Mouse (Mus musculus) liver, postnatal 0 days (tissue): ENCODE data around the gene Akap2. TPM values are rescaled to one million over a fixed set of nuclear protein-coding genes. Genes with fewer than 3 reads are reported as not detected.
A peak's percentile ranks its signal among the peaks of the same experiment; 100 is the strongest.

Experiments used
- ATAC-seq: fragments of 200-750 bp; cut with Nextera tagmentation; 2 replicates; pipeline ENCODE4 v1.8.0; 2017; ENCODE audit warnings: mild to moderate bottlenecking, moderate library complexity
- DNase-seq: peaks from one replicate; pipeline ENCODE4 v3.0.0-alpha.2; 2016
- H3K27ac ChIP-seq: fragments of 300-500 bp; sonication (generic); 2 replicates; pipeline ENCODE4 v1.5.1; 2014; ENCODE audit warnings: antibody characterized with exemption, moderate library complexity, mild to moderate bottlenecking, low read depth
- H3K27me3 ChIP-seq: fragments of 300-500 bp; sonication (generic); 2 replicates; pipeline ENCODE4 v1.6.1; 2014; ENCODE audit warnings: low read length, control low read depth, mixed read lengths; ENCODE audit not compliant: insufficient read depth
- H3K36me3 ChIP-seq: fragments of 300-500 bp; sonication (generic); replicated peaks from 2 replicates; pipeline ENCODE4 v1.6.1; 2014; ENCODE audit warnings: mild to moderate bottlenecking, control low read depth, low read length, moderate library complexity, mixed read lengths; ENCODE audit not compliant: insufficient read depth
- H3K4me1 ChIP-seq: fragments of 300-500 bp; sonication (generic); 2 replicates; pipeline ENCODE4 v1.6.1; 2014; ENCODE audit warnings: antibody characterized with exemption, mild to moderate bottlenecking, control low read depth; ENCODE audit not compliant: insufficient read depth
- H3K4me2 ChIP-seq: fragments of 300-500 bp; sonication (generic); 2 replicates; pipeline ENCODE4 v1.6.1; 2014; ENCODE audit warnings: low read depth, mild to moderate bottlenecking, low read length, moderate library complexity, mixed read lengths
- H3K4me3 ChIP-seq: fragments of 300-500 bp; sonication (generic); 2 replicates; pipeline ENCODE4 v1.5.1; 2014; ENCODE audit warnings: low read depth, low read length
- H3K9ac ChIP-seq: fragments of 300-500 bp; sonication (generic); replicated peaks from 2 replicates; pipeline ENCODE4 v1.6.1; 2014; ENCODE audit warnings: mild to moderate bottlenecking, moderate library complexity
- H3K9me3 ChIP-seq: fragments of 300-500 bp; sonication (generic); 2 replicates; pipeline ENCODE4 v1.6.1; 2016; ENCODE audit warnings: mild to moderate bottlenecking, control low read depth, low read length, mixed read lengths
- CTCF ChIP-seq: sonication (generic); IDR thresholded peaks from 2 replicates; pipeline ENCODE4 v1.5.1; 2016; ENCODE audit warnings: antibody characterized with exemption, low read depth
- EP300 ChIP-seq: IDR thresholded peaks from 2 replicates; pipeline ENCODE4 v1.6.1; 2016; ENCODE audit warnings: antibody characterized with exemption, low read depth, mild to moderate bottlenecking
- WGBS: fragments of 180-500 bp; shearing (Covaris S2); extraction: QIAGEN DNeasy Blood & Tissue Kit; methylation state at CpG from one replicate; pipeline ENCODE4 v1.1.7; 2014; ENCODE audit not compliant: insufficient replicate concordance; 5-methylcytosine and 5-hydroxymethylcytosine counted together
- polyA plus RNA-seq: library from polyadenylated mRNA; unstranded; fragments of >200 nt; fragmentation: Nextera tagmentation; extraction: Ambion mirVana; gene quantifications from 2 replicates; pipeline ENCODE4 v1.2.1, GENCODE M21; 2015

Gene Akap2
- polyA plus RNA-seq, 1 experiment from 2014 or later: 1.9 TPM

- no peak overlapping the region for H3K4me3 ChIP-seq
- H3K36me3 ChIP-seq: no peaks in the 10 kb centered on the region
- ATAC-seq (no peak), DNase-seq (no peak)
- WGBS: 86% methylated on average over 5 of the region's 5 CpGs
- no peaks in the 10 kb centered on the region for H3K9me3 ChIP-seq
- H3K4me1 ChIP-seq: peaks cover 14% of the 10 kb centered on the region
- H3K27me3 ChIP-seq: no peaks in the 10 kb centered on the region
- TF ChIP-seq EP300 (no peak), CTCF (no peak)
- no peak overlapping the region for H3K27ac ChIP-seq
- no peak overlapping the region for H3K9ac ChIP-seq
- H3K4me2 ChIP-seq: no peak overlapping the region
Measured at GRCm38 (mm10) chr4:57801986-57802385, 84.5 kb downstream of the Akap2 start.

DNA sequence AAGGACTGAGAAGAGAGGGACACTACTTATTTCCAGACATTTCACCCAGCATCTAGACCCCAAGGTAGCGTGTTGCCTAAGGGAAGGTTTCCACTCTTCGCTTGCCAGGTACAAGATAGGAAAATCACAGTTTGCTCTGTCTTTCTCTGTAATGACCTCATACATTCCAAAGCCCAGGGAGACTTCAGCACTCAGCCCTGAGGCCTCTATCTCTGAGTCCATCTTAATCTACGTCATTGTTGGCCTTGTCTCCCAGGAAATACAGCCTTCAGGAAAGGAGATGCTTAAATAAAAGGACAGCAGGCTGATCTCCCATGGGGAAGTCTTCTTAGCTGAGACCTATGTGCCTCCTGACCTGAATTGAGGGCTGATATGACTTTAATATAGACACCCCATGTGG lies 85.0 kb downstream of the Akap2 start:
- H3K9ac ChIP-seq: no peak overlapping the region
- no peak for ATAC-seq
- H3K36me3 ChIP-seq: no peaks in the 10 kb centered on the region
- no peak overlapping the region for H3K4me3 ChIP-seq
- H3K9me3 ChIP-seq: no peaks in the 10 kb centered on the region
- peaks cover 9% of the 10 kb centered on the region for H3K4me1 ChIP-seq
- H3K27me3 ChIP-seq: no peaks in the 10 kb centered on the region
- TF ChIP-seq EP300 (no peak), CTCF (no peak)
- 78% methylated on average over 3 of the region's 3 CpGs for WGBS
- H3K4me2 ChIP-seq: no peak overlapping the region
- no peak for DNase-seq
- H3K27ac ChIP-seq: no peak overlapping the region

- no peaks in the 10 kb centered on the region for H3K36me3 ChIP-seq
- no peaks in the 10 kb centered on the region for H3K9me3 ChIP-seq
- no peaks in the 10 kb centered on the region for H3K27me3 ChIP-seq
- H3K27ac ChIP-seq: no peak overlapping the region
- DNase-seq (no peak), ATAC-seq (no peak)
- no peak overlapping the region for H3K4me3 ChIP-seq
- no peaks in the 10 kb centered on the region; the same call in 1 of the 2 replicates for H3K4me1 ChIP-seq
- H3K9ac ChIP-seq: no peak overlapping the region
- H3K4me2 ChIP-seq: no peak overlapping the region
- WGBS: 74% methylated on average over 6 of the region's 6 CpGs
- no peak for TF ChIP-seq CTCF
Measured at GRCm38 (mm10) chr4:57804902-57805301, 87.4 kb downstream of the Akap2 start.

GRCm38 (mm10) chr4:57809449-57809848 lies 92.0 kb downstream of the Akap2 start:
- TF ChIP-seq CTCF: no peak
- no peak for TF ChIP-seq EP300
- H3K27me3 ChIP-seq: no peaks in the 10 kb centered on the region
- peak overlapping the region; percentile 48; the same call in 1 of the 2 replicates for H3K27ac ChIP-seq
- H3K4me3 ChIP-seq: no peak overlapping the region
- peaks cover 5% of the 10 kb centered on the region for H3K4me1 ChIP-seq
- no peak overlapping the region for H3K9ac ChIP-seq
- H3K4me2 ChIP-seq: no peak overlapping the region
- no peaks in the 10 kb centered on the region for H3K36me3 ChIP-seq
- H3K9me3 ChIP-seq: no peaks in the 10 kb centered on the region
- ATAC-seq (peak; percentile 94), DNase-seq (no peak)
- WGBS: 68% methylated on average over 4 of the region's 4 CpGs

DNA sequence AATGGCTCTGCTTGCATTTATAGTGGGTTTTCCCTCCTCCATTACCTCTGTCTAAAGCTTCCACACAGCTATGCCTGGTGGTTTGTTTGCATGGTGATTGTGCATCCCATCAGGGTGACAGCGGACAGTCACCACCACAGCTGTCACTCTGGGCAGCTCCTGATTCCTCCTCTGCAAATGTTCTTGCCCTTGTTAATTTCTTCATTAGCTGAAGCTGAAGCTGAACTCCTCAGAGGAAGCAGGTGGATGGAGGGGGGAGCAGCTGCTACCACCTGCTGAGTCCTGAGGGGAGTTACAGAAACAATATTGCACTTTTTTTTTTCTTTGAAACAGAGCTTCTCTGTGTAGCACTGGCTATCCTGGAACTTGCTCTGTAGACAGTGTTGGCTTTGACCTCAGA lies 94.6 kb downstream of the Akap2 start:
- H3K9ac ChIP-seq: no peak overlapping the region
- H3K4me3 ChIP-seq: no peak overlapping the region
- ATAC-seq (no peak), DNase-seq (no peak)
- H3K27me3 ChIP-seq: no peaks in the 10 kb centered on the region
- H3K4me2 ChIP-seq: no peak overlapping the region
- no peaks in the 10 kb centered on the region for H3K36me3 ChIP-seq
- peak overlapping the region; percentile 72; the same call in 1 of the 2 replicates for H3K27ac ChIP-seq
- H3K4me1 ChIP-seq: peaks cover 5% of the 10 kb centered on the region
- no peaks in the 10 kb centered on the region for H3K9me3 ChIP-seq
- TF ChIP-seq CTCF (no peak), EP300 (no peak)
- WGBS: 77% methylated on average over 1 of the region's 1 CpGs

DNA sequence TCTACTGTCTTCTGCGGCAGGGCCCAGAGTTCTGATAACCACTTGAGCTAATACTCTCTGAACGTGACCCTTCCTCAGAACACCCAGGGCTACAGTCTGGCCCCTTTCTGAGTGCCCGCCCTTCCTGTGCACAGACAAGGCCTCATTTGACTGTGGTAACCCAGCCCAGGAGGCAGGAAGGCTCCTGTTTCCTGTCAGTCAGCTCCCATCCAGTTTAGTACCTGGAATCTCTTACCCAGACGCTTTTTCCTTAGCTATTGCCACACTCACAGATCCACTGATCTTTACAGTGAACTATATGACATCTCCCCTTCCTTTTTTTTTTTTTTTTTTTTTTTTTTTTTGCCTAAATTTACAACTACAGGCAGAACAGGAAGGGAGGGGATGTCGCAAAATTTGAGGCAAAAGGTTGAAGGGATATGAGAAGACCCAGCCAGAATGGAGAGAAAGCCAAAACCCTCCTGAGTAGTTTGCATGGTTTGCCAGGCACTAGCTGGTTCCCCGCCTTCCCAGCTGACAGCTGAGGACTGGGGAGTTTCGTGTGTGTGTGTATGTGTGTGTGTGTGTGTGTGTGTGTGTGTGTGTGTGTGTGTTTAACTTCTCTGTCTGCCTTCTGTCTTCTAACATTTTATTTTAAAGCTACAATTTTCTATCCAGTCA lies 95.6 kb downstream of the Akap2 start:
- DNase-seq: no peak
- Histone ChIP-seq H3K4me3 (no peak overlapping the region), H3K27ac (peak overlapping the region; percentile 72), H3K9ac (no peak overlapping the region), H3K4me2 (no peak overlapping the region), H3K36me3 (no peaks in the 10 kb centered on the region), H3K9me3 (no peaks in the 10 kb centered on the region), H3K4me1 (peaks cover 5% of the 10 kb centered on the region), H3K27me3 (no peaks in the 10 kb centered on the region)
- 23% methylated on average over 7 of the region's 7 CpGs for WGBS
- TF ChIP-seq CTCF: no peak
- TF ChIP-seq EP300: no peak
- ATAC-seq: peak; percentile 31

- no peak overlapping the region for H3K9ac ChIP-seq
- WGBS: 37% methylated on average over 4 of the region's 4 CpGs
- DNase-seq (no peak), ATAC-seq (peak; percentile 11; the same call in 1 of the 2 replicates)
- H3K36me3 ChIP-seq: no peaks in the 10 kb centered on the region
- H3K4me3 ChIP-seq: no peak overlapping the region
- no peaks in the 10 kb centered on the region for H3K9me3 ChIP-seq
- no peaks in the 10 kb centered on the region for H3K27me3 ChIP-seq
- H3K27ac ChIP-seq: peak overlapping the region; percentile 72
- H3K4me1 ChIP-seq: peaks cover 5% of the 10 kb centered on the region
- no peak overlapping the region for H3K4me2 ChIP-seq
- TF ChIP-seq EP300 (no peak), CTCF (no peak)
Measured at GRCm38 (mm10) chr4:57813576-57813945, 96.1 kb downstream of the Akap2 start.
